Mouse (Mus musculus) kidney, adult 2 months (tissue): ENCODE data around the gene Rnf212b.

Experiments
- CTCF ChIP-seq: fragments of 200-500 bp; conservative IDR thresholded peaks from 2 replicates; pipeline ENCODE4 v1.5.1; 2011; ENCODE audit warnings: low read depth, mild to moderate bottlenecking, control low read depth, low read length, moderate library complexity, mixed read lengths; ENCODE audit not compliant: insufficient read depth, insufficient read length
- POLR2A ChIP-seq: fragments of 200-500 bp; IDR thresholded peaks from one replicate; pipeline ENCODE4 v1.6.1; 2011; ENCODE audit warnings: low read depth, low read length, control low read depth

DNA sequence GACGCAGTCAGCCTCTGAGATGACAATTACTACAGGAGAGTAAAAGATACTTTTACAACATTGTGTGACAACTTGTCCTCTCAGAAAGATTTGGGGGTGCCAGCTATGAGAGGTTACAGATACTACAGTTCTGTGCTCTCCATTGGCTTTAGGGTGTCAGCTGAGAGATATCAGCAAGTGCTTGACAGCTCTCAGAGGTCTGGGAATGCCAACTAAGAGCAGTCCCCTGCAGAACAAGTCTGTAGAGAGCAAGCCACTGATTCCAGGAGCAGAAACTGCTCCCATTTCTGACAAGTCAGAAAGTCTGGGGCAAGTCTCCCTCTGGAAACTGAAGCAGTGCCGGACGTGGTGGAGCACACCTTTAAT is 4.3 kb upstream of the Rnf212b start:
- TF ChIP-seq CTCF: no peak
- no peak for TF ChIP-seq POLR2A
